Mouse (Mus musculus): ENCODE results near the gene Ubr1.
"Not testable (repeated sequence)": the region's sequence is repeated elsewhere in the genome, so short reads cannot be mapped to it uniquely, and the experiment has no call there.

The Ubr1 gene

DNA sequence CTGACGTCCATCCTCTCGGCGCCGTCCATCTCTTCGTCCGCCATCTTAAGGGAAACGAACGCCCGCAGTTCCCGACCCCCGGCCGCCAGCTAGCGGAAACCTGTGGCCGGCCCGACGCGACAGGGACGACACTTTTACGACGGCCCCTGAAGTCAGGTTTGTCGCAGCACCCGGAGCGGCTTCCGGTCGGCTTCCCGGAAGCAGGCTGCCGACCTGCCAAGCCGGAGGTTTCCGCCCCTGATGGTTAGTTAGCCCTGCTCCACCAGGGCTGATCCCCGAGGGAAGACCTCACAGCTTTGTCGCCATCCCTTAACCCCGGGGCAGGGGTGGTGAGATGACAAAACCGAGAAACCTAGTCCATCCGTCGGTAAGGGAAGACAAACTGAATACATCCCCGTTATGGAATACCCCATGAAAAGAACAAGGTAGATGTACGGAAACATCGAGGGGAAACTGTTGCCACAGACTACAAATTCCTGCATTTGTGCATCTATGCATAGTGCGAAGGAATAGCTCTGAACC is at the start of gene Ubr1:
TSS of gene Ubr1 (minus strand) at position 157 of the 522 bp plus-strand sequence.
- DNase-seq: peak; percentile 95

DNA sequence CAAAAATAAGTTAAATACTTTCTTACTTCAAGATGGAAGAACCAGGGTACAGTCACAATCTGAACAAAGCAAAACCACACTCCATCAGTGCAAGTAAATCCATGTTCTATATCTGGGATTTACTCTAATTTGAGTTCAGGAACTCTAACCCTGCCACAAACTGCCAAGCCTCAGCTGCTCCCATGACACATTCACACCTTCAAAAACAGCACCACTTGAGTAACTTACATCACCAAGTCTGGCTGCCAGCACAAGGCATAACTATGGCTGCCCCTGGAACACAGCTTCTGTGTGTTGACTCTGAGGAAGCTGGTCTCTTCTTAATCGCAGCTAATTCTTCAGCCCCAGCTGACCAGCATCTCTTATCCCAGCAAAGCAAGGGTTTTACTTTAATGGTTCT is 46.6 kb upstream of the Ubr1 start:
- DNase-seq: no peak

DNA sequence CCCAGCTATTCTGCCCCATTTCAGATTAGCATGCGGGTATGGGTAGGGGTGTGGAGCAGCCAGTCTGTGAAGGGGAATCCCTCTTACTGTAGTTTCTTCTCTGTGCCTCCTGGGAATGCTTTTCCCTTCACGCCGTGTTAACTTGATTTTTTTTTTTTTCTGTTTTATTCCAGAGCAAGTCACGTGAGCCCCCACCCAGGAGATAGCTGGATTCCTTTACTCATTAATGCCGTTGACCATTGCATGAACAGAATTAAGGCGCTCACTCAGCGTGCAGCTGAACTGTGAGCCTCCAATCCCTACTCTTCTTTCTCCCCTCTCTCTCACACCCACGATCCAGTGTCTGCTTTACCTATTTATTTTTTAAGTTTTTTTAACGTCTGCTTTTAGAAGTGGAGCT is 45.7 kb upstream of the Ubr1 start:
- no peak for DNase-seq

DNA sequence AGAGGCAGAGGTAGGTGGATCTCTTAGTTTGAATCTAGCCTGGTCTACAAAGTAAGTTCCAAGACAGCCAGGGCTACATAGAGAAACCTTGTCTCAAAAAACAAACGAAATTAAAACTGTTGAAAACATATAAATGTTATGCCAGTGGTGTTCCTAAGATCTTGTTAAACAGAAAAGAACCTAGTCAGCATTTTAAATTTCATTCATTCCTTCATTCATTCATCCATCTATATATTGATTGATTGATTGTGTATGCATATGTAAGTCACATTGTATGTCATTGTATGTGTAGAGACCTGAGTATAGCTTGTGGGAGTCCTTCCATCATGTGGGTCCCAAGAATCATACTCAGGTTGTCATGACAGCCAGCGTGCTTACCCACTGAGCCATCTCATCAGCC is 45.0 kb upstream of the Ubr1 start:
- DNase-seq: no peak

DNA sequence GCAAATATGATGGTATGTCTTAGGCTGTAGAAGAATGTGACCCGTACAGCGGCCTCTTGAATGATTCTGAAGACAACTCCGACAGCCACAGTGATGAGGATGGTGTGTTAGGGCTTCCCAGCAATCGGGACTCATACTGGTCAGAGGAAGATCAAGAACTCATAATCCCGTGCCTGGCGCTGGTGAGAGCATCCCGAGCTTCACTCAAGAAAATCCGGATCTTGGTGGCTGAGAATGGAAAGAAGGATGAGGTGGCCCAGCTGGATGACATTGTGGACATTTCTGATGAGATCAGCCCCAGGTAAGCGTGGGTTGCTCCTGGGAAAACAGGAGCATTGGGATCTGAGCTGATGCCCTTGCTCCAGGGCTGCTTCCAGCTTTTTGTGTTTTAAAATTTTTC is 42.2 kb upstream of the Ubr1 start:
- no peak for DNase-seq

DNA sequence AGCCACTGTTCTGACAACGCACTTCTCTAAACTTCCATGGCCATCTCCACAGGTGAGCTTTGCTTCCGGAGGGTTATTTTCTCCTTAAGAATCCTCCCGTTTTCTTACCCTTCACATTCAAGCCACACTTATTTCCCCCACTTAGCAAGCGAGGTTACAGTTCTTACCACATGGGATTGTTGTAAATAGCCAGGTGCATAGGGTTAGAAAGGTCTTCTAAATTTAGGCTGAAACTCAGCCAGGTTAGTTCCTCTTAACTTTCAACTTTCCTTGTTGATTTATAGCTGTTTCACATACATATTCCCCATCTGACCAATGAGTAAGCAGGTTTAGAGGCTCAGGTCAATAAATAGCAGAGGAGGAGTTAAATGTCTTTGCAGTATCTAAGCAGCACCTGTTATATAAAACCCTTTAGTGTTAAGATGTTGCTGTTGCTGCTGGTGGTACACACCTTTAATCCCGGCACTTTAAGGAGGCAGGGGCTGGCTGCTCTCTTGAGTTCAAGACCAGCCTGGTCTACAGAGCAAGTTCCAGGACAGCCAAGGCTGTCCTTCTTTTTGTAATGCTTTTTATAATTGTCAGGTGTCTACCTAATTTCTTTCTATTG is 38.7 kb upstream of the Ubr1 start:
- no peak for DNase-seq

DNA sequence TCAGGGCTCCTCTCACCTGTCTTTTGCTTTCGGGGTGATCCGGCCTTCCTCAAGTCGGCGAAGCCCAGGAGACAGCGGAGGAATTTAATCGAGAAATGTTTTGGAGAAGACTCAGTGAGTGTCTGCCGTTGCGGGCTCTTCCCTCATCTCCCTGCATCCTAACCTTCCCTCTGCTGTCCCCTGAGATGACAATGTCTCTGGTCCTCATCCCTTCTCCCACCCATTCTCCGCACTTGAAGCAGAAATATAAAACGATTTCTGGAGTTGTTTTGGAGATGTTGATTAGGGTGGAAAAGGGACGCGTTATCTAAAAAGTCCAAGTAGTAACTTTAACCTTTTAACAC is 38.1 kb upstream of the Ubr1 start:
- no peak for DNase-seq

DNA sequence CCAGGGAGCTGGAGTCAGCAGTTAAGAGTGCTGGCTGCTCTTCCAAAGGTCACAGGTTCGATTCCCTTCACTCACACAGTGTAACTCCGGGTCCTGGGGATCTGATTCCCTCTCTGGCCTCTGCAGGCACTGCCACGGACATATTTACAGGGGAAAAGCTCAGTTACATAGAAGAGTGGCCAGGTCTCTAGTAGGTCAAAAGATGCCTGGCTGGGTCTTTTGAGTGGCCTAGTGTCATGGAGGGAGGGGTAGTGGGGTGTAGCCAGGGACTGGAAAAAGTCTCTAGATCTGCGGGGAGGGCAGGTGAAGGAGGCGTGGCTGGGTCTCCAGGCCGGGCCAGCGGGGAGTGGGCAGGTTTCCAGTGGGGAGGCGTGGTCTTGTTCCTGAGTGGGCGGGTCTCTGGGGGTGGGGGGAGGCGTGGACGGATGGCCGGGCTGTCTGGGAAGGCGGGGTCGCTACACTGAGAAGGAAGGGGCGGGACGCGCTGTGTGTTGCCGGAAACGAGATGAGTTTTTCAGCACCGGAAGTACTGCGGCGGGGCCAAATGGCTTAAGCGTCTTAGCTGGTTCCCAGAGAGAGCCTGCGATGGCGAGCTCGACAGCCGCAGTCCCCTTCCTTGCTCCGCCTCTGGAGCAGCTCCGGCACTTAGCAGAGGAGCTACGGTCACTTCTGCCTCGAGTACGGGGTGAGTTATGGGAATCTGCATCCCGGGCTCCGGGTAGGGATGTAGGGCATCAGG is 37.6 kb upstream of the Ubr1 start, which contains the start of gene Ccndbp1:
TSS of gene Ccndbp1 (plus strand) at position 479 of the 739 bp plus-strand sequence.
- peak; percentile 96 for DNase-seq

DNA sequence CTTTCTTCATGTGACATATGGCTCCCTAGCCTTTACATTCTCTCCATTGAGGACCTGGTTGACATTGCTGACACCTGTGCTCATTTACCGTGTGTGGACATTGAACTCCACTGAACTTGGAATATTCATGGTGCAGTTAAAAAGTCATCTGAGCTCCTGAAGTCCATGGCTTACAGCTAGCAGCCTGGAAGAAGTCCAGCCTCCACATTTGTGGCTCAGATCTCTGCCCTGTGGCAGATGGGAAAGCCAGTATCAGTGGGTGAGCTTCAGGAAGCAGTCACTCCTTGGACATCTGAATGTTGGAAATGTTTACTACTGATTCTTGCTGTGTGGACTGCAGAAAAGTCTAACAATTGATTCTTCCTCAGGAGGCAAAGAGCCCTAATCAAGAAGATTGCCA is 36.5 kb upstream of the Ubr1 start:
- DNase-seq: no peak

DNA sequence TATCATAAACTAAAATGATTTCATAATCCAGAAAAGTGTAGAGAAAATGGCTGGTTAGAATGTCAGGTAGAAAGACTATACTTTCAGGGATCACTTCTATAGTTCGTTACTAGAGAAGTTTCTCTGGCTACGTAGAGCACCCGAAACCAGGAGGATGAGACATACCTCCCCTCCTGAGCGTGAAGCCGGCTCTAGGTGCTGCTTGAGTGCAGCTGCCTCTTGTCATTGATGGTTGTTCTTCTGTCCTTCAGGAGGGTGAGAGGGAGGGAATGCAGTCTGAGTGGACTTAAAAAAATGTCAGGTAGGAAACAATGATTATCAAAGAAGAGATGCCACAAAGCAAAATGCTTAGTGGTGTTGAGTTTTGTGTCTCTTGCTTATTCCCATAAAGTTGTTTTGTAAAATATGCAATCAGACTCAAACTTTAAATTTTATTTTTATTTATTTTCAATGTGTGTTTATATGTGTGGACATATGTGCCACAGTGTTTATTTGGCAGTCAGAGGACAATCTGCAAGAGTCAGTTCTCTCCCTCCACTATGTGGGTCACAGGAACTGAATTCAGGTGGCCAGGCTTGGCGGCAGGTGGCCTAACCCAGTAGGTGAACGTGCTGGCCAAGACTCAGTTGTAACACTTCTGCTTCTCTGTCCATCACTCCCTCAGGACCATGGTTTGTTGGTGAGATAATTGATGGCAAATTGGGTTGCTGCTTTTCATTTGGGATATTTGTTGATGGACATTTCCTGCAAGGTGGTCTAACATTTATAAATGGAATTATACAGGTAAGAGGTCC is 33.7 kb upstream of the Ubr1 start:
- DNase-seq: no peak

DNA sequence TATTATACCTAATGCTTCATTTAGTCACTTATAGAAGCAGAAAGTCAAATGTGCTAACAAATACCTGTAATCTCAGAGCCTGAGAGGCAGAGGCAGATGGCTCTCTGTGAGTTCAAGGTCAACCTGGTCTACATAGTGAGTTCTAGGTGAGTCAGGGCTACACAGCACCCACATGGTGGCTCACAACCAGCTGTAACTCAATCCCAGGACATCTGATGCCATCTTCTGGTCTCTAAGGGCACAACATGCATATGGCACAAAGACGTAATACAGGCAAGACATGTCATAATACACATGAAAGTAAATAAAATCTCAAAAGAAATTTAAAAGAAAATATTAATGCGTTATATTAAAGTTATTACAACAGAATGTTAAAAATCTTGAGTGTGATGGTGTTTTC is 33.1 kb upstream of the Ubr1 start:
- peak; percentile 8 for DNase-seq

DNA sequence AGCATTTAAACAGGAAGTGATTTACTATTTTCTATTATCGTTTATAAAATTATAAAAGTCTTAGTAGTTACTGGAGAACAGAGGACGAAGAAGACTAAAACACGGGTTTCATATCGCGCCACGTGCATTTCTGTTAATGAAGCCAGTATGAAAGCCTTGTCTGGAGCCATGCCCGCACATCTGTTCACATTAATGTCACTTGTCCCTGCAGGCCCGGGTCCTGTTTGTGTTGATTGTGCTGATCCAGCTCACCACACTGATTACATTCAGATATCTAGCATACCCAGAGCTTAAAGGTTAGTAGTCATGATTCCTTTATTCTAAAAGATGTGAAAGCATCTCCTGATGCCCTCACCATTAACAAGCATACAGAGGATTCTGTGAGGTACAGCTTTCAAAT is 28.3 kb upstream of the Ubr1 start:
- DNase-seq: no peak

DNA sequence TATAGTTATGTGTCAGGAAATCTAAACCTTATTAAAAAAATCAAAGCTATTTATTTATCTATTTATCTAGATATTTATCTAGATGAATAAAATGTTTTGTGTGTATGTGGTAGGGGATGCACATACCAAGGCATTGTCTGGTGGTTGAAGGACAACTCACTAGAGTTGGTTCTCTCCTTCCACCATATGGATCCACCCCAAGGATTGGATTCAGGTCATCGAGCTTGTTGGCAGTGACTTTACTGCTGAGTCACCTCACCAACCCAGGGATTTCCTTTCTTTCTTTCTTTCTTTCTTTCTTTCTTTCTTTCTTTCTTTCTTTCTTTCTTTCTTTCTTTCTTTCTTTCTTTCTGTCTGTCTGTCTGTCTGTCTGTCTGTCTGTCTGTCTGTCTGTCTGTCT is 26.1 kb upstream of the Ubr1 start:
- not testable (repeated sequence) for DNase-seq

DNA sequence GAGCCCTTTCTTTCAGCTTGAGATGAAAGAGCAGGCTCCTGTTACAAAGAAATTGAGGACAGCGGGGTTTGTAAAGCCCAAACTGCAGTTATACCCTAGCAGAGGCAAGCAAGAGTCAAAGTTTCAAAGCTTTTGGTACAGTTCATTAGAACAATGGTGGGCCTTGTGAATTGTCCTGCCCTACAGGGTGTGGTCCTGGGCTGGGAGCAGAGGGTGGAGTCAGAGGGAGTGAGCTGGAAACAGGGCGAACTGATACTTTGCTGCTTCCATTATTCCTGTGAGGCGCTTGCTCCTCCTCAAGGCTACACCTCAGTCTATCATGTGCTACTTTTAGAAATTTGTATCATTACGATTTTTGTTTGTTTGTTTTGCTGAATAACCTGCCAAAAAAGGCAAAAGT is 20.7 kb upstream of the Ubr1 start:
- no peak for DNase-seq

DNA sequence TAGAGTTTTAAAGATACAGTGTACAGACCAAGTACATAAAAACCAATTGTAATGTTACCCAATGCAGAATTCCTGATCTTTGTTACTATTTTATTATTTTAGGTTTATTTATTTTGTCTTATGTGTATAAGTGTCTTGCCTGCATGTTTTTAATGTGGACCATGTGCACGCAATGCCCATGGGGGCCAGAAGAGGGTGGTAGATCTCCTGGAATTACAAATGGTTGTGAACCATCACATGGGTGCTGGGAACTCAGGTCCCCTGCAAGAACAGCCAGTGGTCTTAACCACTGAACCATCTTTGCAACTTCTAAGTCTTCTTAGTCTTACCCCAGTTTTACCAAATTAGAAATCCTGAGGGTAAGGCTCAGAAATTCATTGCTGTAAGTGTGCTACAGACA is 14.7 kb upstream of the Ubr1 start:
- no peak for DNase-seq

DNA sequence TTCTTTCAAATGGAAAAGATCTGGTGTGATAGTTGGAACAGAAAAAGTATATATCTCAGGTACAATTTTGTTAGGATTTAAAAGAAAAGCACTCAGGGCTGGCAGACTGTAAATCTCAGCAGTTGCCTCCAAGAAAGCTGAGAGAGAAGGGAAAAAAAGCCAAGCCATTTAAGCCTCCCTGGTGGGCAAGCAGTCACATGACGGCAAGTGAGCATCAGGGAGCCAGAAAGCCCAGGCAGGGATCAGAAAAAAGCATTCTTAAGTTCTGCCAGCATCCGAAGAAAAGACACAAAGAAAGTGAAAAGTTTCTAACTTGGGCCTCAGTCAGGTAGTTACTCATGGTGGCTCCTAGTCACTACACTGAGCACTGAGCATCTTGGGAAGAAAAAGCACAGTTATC is 13.1 kb upstream of the Ubr1 start:
- DNase-seq: no peak

DNA sequence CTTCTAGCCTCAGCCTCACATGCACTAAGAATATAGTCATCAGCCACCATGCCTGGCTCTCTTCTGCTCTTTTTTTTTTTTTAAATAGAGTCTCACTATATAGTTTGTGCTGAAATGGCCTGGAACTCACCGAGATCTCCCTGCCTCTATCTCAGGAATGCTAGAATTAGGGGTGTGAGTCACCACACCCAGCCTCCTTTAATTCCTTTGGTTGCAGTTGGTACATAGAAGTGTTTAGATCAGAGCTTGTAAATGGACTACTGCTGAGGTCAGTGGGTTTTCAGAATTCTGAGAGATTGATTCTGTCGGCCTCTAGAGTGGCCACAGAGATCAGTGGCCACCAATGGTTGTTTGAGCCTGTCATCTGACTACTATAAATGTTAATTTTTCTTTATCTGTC is 10.3 kb upstream of the Ubr1 start:
- no peak for DNase-seq

DNA sequence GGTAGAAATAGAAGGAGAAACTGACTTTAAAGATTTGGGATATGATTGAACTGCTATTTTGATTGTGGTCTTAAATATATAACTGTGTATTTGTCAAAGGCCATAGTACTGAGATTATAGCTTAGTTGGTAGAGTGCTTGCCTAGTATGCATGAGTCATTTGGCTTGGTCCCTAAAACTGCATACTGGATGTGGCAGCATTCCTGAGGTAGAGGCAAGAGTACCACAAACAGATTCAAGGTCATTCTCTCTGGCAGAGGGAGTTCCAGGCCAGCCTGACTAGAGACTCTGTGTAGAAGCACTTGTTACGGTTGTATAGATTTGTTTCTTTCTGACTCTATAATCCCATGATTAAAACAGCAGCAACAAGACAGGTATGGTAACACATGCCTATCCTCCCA is 9.3 kb upstream of the Ubr1 start:
- no peak for DNase-seq

DNA sequence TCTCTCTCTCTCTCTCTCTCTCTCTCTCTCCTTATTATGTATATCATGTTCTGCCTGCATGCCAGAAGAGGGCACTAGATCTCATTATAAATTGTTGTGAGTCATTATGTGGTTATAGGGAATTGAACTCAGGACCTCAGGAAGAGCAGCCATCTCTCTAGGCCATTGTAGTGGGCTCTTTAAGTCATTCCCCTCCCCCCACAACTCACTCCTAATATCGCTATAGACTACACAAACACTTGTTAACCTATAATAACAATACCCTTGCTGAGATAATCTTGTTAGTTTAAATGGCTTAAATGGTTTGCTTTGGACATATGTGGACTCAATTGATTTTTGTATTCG is 8.2 kb upstream of the Ubr1 start:
- DNase-seq: peak; percentile 9

DNA sequence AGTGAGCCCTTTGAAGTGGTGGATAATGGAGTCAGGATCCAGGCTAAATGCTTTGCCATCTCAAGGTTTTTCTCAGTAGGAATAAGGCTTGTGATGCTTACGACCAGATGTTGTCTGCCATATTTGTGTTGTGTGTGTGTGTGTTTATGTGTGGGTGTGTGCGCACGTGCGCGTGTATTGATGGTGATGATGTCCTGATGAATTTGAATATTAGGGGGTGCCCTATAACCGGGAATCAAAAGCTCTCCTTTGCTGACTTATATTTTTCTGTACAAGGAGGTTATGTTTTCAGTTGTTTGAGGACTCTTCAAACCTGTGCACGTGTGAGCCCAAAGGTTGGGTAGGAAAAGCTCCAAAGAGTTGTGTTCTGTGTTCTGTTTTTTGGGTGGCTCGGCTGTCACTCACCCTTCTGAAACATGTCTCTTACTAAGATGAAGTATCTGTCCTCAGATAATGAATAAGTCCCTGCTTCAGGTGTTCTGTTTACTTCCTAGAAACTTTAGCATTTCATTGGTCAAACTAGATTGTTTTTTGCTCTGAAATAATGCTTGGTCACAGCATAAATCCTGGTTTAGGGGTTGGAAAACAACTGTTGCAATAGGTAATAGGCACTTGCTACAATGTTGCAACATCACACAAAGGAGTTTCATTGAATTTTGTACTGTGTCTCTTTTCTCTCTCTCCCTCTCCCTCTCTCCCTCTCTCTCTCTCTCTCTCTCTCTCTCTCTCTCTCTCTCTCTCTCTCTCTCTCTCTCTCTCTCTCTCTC is 7.6 kb upstream of the Ubr1 start:
- no peak for DNase-seq

DNA sequence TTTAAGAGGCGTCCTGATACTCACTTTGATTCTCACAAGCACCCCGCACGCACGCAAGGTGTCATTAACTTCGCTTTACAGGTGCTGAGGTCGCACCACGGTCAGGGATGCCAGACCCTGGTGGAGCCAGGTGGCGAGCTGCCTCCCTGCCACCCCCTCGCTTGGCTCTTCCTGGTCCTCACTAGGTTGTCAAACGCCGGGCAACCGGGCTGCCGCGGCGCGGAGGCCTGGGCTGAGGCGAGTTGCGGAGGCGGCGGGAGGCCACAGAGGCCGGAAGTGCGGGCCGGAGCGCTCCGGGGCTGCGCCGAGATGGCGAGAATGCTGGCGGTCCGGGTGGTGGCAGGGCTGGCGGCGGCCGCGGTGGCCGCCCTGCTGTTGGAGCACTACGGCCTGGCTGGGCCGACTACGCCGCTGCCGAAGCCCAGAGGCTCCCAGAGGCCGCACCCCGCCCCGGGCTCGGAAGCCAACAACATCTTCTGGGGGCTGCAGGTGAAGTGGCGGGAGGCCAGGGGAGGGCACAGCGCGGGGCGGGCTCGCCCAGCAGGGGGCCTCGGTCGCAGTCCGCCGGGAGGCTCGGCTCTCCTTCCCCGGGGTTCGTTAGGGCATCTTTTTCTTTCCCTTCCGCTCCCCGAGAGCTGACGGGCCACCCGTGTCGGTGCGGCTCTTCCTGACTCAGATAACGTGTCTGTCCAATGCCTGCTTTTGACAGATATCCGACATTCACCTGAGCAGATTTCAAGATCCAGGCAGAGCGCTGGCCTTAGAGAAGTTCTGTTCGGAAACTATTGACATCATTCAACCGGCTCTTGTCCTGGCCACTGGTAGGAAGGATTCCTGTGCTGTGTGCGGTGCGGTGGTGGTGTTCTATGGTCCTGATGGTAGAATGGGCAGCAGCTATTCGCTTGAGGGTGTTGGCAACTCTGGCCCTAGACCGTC is 6.7 kb upstream of the Ubr1 start, which contains the start of gene Tmem62:
TSS of gene Tmem62 (plus strand) at position 28 of the 936 bp plus-strand sequence.
- DNase-seq: peak; percentile 76

DNA sequence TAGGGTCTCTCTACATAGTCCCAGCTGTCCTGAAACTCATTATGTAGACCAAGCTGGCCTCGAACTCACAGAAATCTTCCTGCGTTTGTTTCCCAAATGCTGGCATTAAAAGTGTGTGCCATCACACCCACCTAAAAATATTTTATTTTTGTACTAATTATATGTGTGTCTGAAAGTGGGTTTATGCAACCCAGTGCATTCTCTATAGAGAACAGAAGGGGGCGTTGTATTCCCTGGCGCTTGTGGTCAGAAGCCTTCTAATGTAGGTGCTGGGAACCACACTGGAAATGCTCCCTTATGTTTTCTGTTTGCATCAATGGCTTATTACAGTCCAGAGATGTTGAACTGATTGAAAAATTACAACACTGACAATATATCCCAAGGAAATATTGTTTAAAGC is 5.8 kb upstream of the Ubr1 start:
- peak; percentile 27 for DNase-seq
